Mouse (Mus musculus): ENCODE results near the gene Twf2. TPM values are rescaled to one million over a fixed set of nuclear protein-coding genes. Genes with fewer than 3 reads are reported as not detected.

Twf2 gene
- polyA plus RNA-seq, 1 experiment from 2014 or later, result 49.5 TPM

GRCm38 (mm10) chr9:106236818-106237211, 33.9 kb downstream of the Twf2 start:
- H3K9me3 ChIP-seq (replicated peaks; ENCODE audit: control insufficient read depth, low read length, poor library complexity, severe bottlenecking), result no peaks in the 10 kb centered on the region
- H3K27ac ChIP-seq (ENCODE audit: low read length), result no peak overlapping the region
- no peak overlapping the region for H3K9ac ChIP-seq (ENCODE audit: low read depth, low read length)
- peaks cover 67% of the 10 kb centered on the region for H3K36me3 ChIP-seq (ENCODE audit: control insufficient read depth, insufficient read depth, low read length)
- no peak for ATAC-seq
- H3K4me3 ChIP-seq (ENCODE audit: low read depth, low read length), result no peak overlapping the region
- H3K27me3 ChIP-seq (ENCODE audit: control insufficient read depth, insufficient read depth, low read depth, low read length), result no peaks in the 10 kb centered on the region
- 52% methylated on average over 3 of the region's 3 CpGs for WGBS
- no peak overlapping the region for H3K4me2 ChIP-seq (ENCODE audit: low read length)
- no peaks in the 10 kb centered on the region for H3K4me1 ChIP-seq (ENCODE audit: control insufficient read depth, insufficient read depth, low read length)

- peaks cover 66% of the 10 kb centered on the region for H3K36me3 ChIP-seq (ENCODE audit: control insufficient read depth, insufficient read depth, low read length)
Measured at GRCm38 (mm10) chr9:106237401-106237800, 34.5 kb downstream of the Twf2 start.

GRCm38 (mm10) chr9:106237878-106238277, 35.0 kb downstream of the Twf2 start:
- H3K27ac ChIP-seq (ENCODE audit: low read length), result no peak overlapping the region
- H3K27me3 ChIP-seq (ENCODE audit: control insufficient read depth, insufficient read depth, low read depth, low read length), result no peaks in the 10 kb centered on the region
- ATAC-seq, result no peak
- WGBS, result 95% methylated on average over 10 of the region's 10 CpGs
- H3K4me1 ChIP-seq (ENCODE audit: control insufficient read depth, insufficient read depth, low read length), result no peaks in the 10 kb centered on the region
- H3K9ac ChIP-seq (ENCODE audit: low read depth, low read length), result no peak overlapping the region
- no peak overlapping the region for H3K4me2 ChIP-seq (ENCODE audit: low read length)
- no peaks in the 10 kb centered on the region for H3K9me3 ChIP-seq (replicated peaks; ENCODE audit: control insufficient read depth, low read length, poor library complexity, severe bottlenecking)
- H3K36me3 ChIP-seq (ENCODE audit: control insufficient read depth, insufficient read depth, low read length), result peaks cover 63% of the 10 kb centered on the region
- no peak overlapping the region for H3K4me3 ChIP-seq (ENCODE audit: low read depth, low read length)

More at GRCm38 (mm10) chr9:106237401-106237800, 34.5 kb downstream of the Twf2 start:
- ATAC-seq, result no peak
- WGBS, result 84% methylated on average over 8 of the region's 8 CpGs
- H3K4me2 ChIP-seq (ENCODE audit: low read length), result no peak overlapping the region
- no peaks in the 10 kb centered on the region for H3K9me3 ChIP-seq (replicated peaks; ENCODE audit: control insufficient read depth, low read length, poor library complexity, severe bottlenecking)
- no peaks in the 10 kb centered on the region for H3K4me1 ChIP-seq (ENCODE audit: control insufficient read depth, insufficient read depth, low read length)
- H3K27ac ChIP-seq (ENCODE audit: low read length), result no peak overlapping the region
- no peaks in the 10 kb centered on the region for H3K27me3 ChIP-seq (ENCODE audit: control insufficient read depth, insufficient read depth, low read depth, low read length)
- no peak overlapping the region for H3K4me3 ChIP-seq (ENCODE audit: low read depth, low read length)
- H3K9ac ChIP-seq (ENCODE audit: low read depth, low read length), result no peak overlapping the region

- Histone ChIP-seq H3K4me2 (ENCODE audit: low read length) (no peak overlapping the region), H3K9ac (ENCODE audit: low read depth, low read length) (no peak overlapping the region), H3K36me3 (ENCODE audit: control insufficient read depth, insufficient read depth, low read length) (peaks cover 35% of the 10 kb centered on the region), H3K27ac (ENCODE audit: low read length) (no peak overlapping the region), H3K4me3 (ENCODE audit: low read depth, low read length) (no peak overlapping the region), H3K27me3 (ENCODE audit: control insufficient read depth, insufficient read depth, low read depth, low read length) (no peaks in the 10 kb centered on the region), H3K4me1 (ENCODE audit: control insufficient read depth, insufficient read depth, low read length) (peaks cover 7% of the 10 kb centered on the region), H3K9me3 (replicated peaks; ENCODE audit: control insufficient read depth, low read length, poor library complexity, severe bottlenecking) (no peaks in the 10 kb centered on the region)
- WGBS, result 88% methylated on average over 10 of the region's 10 CpGs
- ATAC-seq, result no peak
Measured at GRCm38 (mm10) chr9:106241541-106242164, 38.7 kb downstream of the Twf2 start.

- Histone ChIP-seq H3K36me3 (ENCODE audit: control insufficient read depth, insufficient read depth, low read length) (peaks cover 28% of the 10 kb centered on the region), H3K9me3 (replicated peaks; ENCODE audit: control insufficient read depth, low read length, poor library complexity, severe bottlenecking) (no peaks in the 10 kb centered on the region), H3K27me3 (ENCODE audit: control insufficient read depth, insufficient read depth, low read depth, low read length) (no peaks in the 10 kb centered on the region), H3K4me2 (ENCODE audit: low read length) (no peak overlapping the region), H3K4me1 (ENCODE audit: control insufficient read depth, insufficient read depth, low read length) (peaks cover 12% of the 10 kb centered on the region), H3K27ac (ENCODE audit: low read length) (no peak overlapping the region), H3K9ac (ENCODE audit: low read depth, low read length) (no peak overlapping the region), H3K4me3 (ENCODE audit: low read depth, low read length) (no peak overlapping the region)
- ATAC-seq, result no peak
- 84% methylated on average over 19 of the region's 19 CpGs for WGBS
Measured at GRCm38 (mm10) chr9:106242813-106243488, 40.0 kb downstream of the Twf2 start.

GRCm38 (mm10) chr9:106249550-106249949, 46.6 kb downstream of the Twf2 start:
- H3K27ac ChIP-seq (ENCODE audit: low read length), result no peak overlapping the region
- ATAC-seq, result no peak
- H3K4me1 ChIP-seq (ENCODE audit: control insufficient read depth, insufficient read depth, low read length), result peaks cover 16% of the 10 kb centered on the region
- WGBS, result 93% methylated on average over 11 of the region's 11 CpGs
- H3K9me3 ChIP-seq (replicated peaks; ENCODE audit: control insufficient read depth, low read length, poor library complexity, severe bottlenecking), result no peaks in the 10 kb centered on the region
- no peak overlapping the region for H3K4me3 ChIP-seq (ENCODE audit: low read depth, low read length)
- H3K9ac ChIP-seq (ENCODE audit: low read depth, low read length), result no peak overlapping the region
- no peaks in the 10 kb centered on the region for H3K36me3 ChIP-seq (ENCODE audit: control insufficient read depth, insufficient read depth, low read length)
- H3K4me2 ChIP-seq (ENCODE audit: low read length), result no peak overlapping the region
- no peaks in the 10 kb centered on the region for H3K27me3 ChIP-seq (ENCODE audit: control insufficient read depth, insufficient read depth, low read depth, low read length)

GRCm38 (mm10) chr9:106250245-106250644, 47.3 kb downstream of the Twf2 start:
- no peak overlapping the region for H3K27ac ChIP-seq (ENCODE audit: low read length)
- H3K4me3 ChIP-seq (ENCODE audit: low read depth, low read length), result no peak overlapping the region
- no peak for ATAC-seq
- H3K36me3 ChIP-seq (ENCODE audit: control insufficient read depth, insufficient read depth, low read length), result no peaks in the 10 kb centered on the region
- H3K4me2 ChIP-seq (ENCODE audit: low read length), result no peak overlapping the region
- no peaks in the 10 kb centered on the region for H3K9me3 ChIP-seq (replicated peaks; ENCODE audit: control insufficient read depth, low read length, poor library complexity, severe bottlenecking)
- H3K9ac ChIP-seq (ENCODE audit: low read depth, low read length), result no peak overlapping the region
- WGBS, result 57% methylated on average over 4 of the region's 4 CpGs
- H3K27me3 ChIP-seq (ENCODE audit: control insufficient read depth, insufficient read depth, low read depth, low read length), result no peaks in the 10 kb centered on the region
- peaks cover 16% of the 10 kb centered on the region for H3K4me1 ChIP-seq (ENCODE audit: control insufficient read depth, insufficient read depth, low read length)

GRCm38 (mm10) chr9:106251066-106251465, 48.2 kb downstream of the Twf2 start:
- Histone ChIP-seq H3K4me2 (ENCODE audit: low read length) (no peak overlapping the region), H3K27ac (ENCODE audit: low read length) (no peak overlapping the region), H3K9ac (ENCODE audit: low read depth, low read length) (no peak overlapping the region), H3K4me3 (ENCODE audit: low read depth, low read length) (no peak overlapping the region), H3K9me3 (replicated peaks; ENCODE audit: control insufficient read depth, low read length, poor library complexity, severe bottlenecking) (no peaks in the 10 kb centered on the region), H3K4me1 (ENCODE audit: control insufficient read depth, insufficient read depth, low read length) (peaks cover 15% of the 10 kb centered on the region), H3K36me3 (ENCODE audit: control insufficient read depth, insufficient read depth, low read length) (no peaks in the 10 kb centered on the region), H3K27me3 (ENCODE audit: control insufficient read depth, insufficient read depth, low read depth, low read length) (no peaks in the 10 kb centered on the region)
- no peak for ATAC-seq
- 79% methylated on average over 8 of the region's 8 CpGs for WGBS

GRCm38 (mm10) chr9:106254001-106254400, 51.1 kb downstream of the Twf2 start:
- no peaks in the 10 kb centered on the region for H3K4me1 ChIP-seq (ENCODE audit: control insufficient read depth, insufficient read depth, low read length)
- no peaks in the 10 kb centered on the region for H3K9me3 ChIP-seq (replicated peaks; ENCODE audit: control insufficient read depth, low read length, poor library complexity, severe bottlenecking)
- H3K36me3 ChIP-seq (ENCODE audit: control insufficient read depth, insufficient read depth, low read length), result no peaks in the 10 kb centered on the region
- ATAC-seq, result no peak
- H3K4me2 ChIP-seq (ENCODE audit: low read length), result no peak overlapping the region
- no peak overlapping the region for H3K27ac ChIP-seq (ENCODE audit: low read length)
- 77% methylated on average over 2 of the region's 2 CpGs for WGBS
- H3K4me3 ChIP-seq (ENCODE audit: low read depth, low read length), result no peak overlapping the region
- no peaks in the 10 kb centered on the region for H3K27me3 ChIP-seq (ENCODE audit: control insufficient read depth, insufficient read depth, low read depth, low read length)
- no peak overlapping the region for H3K9ac ChIP-seq (ENCODE audit: low read depth, low read length)
